Mouse (Mus musculus) brain, embryonic 14.5 days (tissue): ENCODE results near the gene Islr2. TPM values are rescaled to one million over a fixed set of nuclear protein-coding genes. Genes with fewer than 3 reads are reported as not detected.

ENCODE experiments used
- DNase-seq: peaks from one replicate; pipeline ENCODE4 v3.0.0-alpha.2; 2011; ENCODE audit warnings: low read depth
- CTCF ChIP-seq: fragments of 200-500 bp; IDR thresholded peaks from 2 replicates; pipeline ENCODE4 v1.5.1; 2012; ENCODE audit warnings: inconsistent platforms, mild to moderate bottlenecking, moderate library complexity, borderline replicate concordance; ENCODE audit not compliant: insufficient read depth, insufficient read length; ENCODE audit errors: extremely low read depth
- POLR2A ChIP-seq: fragments of 200-500 bp; IDR thresholded peaks from 2 replicates; pipeline ENCODE4 v1.6.1; 2012; ENCODE audit warnings: mild to moderate bottlenecking, inconsistent platforms, borderline replicate concordance; ENCODE audit not compliant: poor library complexity, insufficient read depth, insufficient read length, severe bottlenecking; ENCODE audit errors: extremely low read depth
- polyA plus RNA-seq: library from polyadenylated mRNA; depleted of rRNA; stranded (reverse); fragments of >200 nt; gene quantifications from 2 replicates; pipeline ENCODE4 v1.2.3, GENCODE M21; 2012

Gene Islr2
- polyA plus RNA-seq, 1 experiment, result 418 TPM

DNA sequence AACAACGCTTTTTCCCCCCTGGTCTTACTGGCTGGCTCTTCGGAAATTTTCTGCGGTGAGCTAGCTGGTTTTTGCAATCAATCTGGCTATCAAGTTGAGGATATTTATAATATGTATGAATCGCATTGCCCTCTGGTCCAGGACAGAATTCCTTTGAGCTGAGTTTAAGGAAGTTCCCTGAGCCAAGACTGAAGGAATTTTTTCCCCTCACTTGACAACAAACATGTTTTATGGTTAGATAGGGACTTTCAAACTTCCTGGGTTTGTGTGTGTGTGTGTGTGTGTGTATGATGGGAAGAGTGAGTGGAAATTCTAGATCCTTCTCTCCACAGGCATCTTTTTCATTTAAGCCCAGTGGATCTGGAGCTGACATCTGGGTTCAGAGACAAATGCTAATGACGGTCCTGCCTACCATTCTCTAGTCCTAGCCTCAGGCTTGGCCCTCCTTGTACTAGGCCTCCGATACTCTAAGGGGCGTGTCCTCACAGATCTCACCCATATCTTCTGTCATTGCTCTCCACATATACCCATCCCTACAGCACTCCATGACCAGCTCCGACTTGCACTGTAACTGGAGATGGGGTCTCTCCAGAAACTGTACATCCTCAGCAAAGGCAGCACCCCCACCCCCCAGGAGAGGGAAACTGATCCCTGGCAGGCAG, 10.5 kb upstream of the Islr2 start:
- TF ChIP-seq POLR2A (no peak), CTCF (no peak)
- no peak for DNase-seq

DNA sequence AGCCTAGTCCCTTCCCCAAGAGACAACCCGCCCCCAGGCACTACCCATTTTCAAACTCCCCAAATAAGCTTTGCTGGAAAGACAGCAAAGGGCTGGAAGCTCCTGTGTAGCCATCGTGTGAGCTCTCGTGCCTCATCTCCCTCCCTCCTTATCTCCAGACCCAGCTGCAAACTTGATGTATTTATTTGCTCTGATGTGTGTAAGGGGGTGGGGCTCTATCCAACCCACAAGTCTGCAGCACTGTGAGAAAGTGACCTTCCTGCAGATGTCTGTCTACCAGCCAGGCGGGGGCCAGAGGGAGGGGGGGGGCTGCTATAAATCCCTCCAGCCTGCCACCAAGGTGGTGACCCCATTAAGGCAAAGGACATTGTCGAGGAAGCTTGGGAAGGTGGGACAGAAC, 9.7 kb upstream of the Islr2 start:
- peak; percentile 53 for DNase-seq
- TF ChIP-seq POLR2A (no peak), CTCF (no peak)

DNA sequence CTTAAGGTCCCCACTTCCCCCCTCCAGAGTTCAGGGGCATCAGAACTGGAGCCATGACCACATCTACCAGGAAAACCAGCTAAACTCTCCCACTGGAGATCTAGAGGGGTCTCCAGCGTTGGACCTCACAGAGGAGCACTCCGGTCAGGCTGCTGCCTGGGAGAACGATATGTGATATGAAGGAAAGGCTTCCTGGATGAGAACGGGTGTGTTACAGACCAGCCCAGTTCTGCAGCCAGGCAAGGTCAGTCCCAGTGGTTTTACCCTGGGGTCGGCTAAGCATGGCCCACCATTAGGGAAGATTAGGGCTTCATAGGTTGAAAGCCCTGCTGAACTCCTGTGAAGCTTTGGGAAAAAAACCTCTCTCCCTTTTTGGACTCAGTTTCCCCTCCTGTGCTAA, 9.3 kb upstream of the Islr2 start:
- DNase-seq, result no peak
- no peak for TF ChIP-seq POLR2A
- no peak for TF ChIP-seq CTCF

DNA sequence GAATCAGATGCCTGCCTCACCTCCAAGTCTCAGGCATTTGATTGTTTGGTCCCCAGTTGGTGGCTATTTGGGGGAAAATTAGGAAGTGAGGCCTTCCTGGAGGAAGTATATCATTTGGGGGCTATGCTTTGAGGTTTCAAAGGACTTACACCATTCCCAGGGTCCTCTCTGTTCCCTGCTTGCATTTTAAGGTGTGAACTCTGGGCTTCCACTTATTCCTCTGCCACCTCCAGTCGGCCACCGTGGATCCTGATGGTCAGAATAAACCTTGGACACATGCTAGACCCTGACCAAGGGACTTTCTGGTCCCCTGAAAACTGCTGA, 6.1 kb upstream of the Islr2 start:
- no peak for TF ChIP-seq CTCF
- TF ChIP-seq POLR2A, result no peak
- DNase-seq, result no peak

DNA sequence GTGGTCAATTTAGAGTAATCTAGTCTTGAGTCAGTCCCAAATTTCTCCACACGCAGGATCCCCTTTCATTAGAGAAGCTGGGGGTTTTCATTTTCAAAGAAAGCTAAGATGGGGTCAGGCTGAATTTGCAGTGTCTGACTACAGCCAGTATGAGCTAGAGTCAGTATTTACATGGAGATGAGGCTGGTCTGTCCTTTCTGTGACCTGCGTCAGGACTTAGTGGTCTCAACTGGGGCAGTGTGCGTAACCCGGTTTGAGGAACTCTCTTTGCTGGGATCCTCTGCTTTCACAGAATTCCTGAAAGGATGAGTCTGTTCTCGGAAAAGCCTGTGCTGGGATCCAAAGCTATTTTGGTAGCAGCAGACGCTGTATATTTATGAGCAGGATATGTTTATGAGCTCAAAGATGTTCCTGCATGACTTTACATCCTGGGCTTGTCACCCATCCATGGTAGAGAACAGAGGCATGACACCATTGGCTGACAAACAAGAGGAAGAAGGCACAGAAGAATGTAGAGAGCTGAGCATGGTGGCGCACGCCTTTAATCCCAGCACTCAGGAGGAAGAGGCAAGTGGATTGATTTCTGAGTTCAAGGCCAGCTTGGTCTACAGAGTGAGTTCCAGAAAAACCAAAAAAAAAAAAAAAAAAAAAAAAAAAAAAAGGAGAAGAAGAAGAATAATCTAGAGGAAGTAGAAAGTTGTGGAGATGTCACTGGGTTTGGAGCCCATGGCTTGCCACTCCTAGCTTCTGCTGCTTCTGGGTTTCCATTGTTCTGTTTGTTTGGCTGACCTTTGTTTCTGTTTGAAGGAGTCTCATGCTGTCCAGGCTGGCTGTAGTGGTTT, 5.6 kb upstream of the Islr2 start:
- TF ChIP-seq POLR2A, result no peak
- TF ChIP-seq CTCF, result no peak
- DNase-seq, result no peak

DNA sequence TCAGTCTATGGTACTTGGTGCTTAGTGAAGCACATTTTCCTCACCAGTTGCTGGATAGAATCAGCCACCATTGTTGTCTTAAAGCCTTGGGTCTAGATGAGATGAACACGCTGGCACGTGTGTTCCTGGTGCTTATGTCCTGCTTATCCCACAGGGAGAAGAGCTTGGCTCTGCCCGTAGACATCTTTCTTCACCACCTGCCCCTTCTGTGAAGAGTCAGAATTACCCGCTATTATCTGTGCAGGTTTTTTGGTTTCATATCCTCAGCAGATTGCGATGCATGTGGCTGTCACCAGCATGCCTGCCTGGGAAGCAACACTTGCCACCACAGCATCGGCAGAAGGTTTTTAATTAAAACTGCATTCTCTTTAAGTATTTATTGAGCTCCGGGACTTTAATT, 1.9 kb upstream of the Islr2 start:
- no peak for TF ChIP-seq CTCF
- no peak for TF ChIP-seq POLR2A
- peak; percentile 83 for DNase-seq

DNA sequence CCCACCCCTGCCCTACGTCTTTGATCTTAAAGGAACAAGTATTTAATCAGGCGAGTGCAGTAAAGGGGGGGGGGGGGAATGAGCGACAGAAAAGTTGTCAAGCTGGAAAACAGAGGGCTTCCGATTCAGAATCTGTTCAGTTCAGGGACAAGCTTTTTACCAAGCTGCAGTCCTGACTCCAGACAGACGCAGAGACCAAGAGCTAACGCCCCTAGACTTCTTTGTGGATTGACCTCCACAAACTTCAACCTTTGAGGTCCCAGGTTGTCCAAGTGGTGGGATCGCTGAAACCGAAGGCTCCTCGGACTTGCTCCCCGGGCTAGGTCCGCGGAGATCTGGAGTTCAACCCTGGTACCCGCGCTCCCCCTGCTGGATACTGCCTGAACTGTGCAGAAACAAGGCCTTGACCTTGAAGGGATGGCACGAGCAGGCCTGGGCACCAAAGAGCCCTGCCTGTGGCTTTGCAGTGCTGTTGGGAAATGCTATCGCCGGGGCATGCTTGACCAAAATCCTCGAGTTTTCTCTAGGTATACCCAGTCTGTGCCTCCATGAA, 405 bp upstream of the Islr2 start:
- TF ChIP-seq CTCF (peak; percentile 94), POLR2A (no peak)
- peak; percentile 94 for DNase-seq

DNA sequence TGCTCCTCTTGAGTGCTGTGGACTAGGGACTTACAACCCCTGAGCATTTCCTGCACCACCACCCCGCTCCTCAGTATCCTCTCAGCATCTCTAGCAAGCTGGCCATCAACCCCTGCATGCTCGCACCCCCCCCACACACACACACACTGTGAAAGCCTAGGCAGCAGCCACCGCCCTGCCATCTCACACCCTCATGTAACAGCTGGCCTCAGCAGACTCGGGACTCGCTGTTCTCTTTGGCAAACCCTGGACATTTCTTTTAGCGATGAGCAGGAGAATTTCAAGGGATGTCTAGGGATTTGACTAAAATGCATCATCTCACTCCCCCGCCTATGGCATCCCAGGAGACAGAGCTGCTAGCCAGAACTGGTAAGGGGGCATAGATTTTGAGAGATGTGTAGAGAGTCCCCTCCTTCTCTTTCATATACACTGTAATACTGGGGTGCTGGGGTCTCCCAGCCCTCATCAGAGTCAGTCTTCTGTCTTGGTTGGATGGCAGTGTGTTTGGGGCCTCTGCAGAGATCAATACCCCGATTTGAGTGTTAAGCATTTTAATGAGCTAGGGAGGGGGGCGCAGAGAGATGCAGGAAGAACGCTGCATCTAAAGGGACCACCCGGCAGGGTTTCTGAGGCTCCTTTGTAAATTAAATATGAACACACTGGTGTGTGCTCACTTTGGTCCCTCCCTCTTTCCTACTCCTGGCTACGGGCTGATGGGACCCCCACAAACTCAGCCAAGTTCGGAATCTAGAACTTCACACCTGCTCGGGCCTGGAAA, 1.3 kb downstream of the Islr2 start:
- DNase-seq, result peak; percentile 70
- TF ChIP-seq CTCF, result no peak
- no peak for TF ChIP-seq POLR2A

DNA sequence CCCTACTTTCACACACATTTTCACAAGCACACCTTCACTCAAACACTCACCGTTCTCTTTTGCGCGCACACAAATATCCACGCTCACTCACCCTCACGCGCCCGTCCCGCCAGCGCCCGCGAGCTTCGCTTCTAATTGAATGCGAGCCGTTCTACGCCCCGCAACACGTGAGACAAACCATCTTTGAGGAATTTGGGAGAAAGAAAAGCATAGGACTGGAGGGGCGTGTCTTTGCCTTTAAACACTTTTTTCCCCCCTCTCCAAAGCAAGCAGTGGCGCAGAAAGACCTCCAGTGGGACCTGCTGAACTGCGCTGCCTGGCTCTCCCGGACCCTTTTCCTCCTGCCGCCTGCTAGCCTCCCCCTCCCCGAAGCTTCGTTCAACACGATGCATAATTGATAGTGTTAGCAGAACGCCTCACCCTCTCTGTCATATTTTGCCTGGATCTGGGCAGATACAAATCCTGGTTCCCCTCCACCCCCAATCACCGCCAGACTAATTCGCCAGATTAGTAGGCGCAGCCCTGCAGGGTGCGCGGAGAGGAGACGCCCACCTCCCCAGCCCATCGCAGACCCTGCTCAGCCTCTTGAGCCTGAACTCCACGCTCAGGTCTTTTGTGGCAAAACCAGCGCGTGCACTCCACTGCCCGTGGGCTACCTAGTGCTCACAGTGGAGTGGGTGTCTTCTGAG, 2.1 kb downstream of the Islr2 start:
- TF ChIP-seq CTCF, result no peak
- no peak for TF ChIP-seq POLR2A
- peak; percentile 81 for DNase-seq

DNA sequence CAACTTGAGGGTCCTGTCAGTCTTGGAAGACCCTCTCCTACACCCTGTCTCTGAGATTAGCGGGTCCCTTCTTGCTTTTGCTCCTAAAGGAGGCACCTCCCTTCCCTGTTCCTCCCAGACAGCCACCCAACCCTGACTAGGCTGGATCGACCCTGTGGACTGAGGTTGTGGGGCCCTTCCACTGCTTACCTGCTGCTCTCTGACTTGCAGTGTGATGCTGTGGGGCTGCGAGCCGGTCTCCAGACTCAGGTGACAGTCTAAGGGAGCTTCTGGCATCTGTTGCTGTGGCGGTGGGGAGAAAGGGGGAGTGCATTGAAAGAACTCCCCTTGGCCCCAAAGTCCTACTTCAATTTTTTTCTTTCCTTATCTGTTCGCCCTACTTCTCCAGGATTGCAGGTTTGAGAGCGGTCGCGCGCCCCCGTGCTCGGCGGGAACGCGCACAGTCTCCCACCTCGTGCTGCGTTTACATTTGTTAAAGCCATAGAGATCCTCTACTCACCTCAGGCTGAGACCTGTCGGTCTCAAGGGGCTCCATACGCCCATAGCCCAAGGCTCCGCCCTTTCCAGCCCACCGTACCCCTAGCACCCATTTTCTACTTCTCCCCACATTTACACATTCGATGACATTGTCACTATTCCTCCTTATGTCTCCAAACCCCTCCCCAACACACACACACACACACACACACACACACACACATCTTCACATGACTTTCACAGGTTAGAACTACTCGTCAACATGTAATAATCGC, 2.9 kb downstream of the Islr2 start:
- DNase-seq, result peak; percentile 77
- no peak for TF ChIP-seq POLR2A
- TF ChIP-seq CTCF, result no peak

DNA sequence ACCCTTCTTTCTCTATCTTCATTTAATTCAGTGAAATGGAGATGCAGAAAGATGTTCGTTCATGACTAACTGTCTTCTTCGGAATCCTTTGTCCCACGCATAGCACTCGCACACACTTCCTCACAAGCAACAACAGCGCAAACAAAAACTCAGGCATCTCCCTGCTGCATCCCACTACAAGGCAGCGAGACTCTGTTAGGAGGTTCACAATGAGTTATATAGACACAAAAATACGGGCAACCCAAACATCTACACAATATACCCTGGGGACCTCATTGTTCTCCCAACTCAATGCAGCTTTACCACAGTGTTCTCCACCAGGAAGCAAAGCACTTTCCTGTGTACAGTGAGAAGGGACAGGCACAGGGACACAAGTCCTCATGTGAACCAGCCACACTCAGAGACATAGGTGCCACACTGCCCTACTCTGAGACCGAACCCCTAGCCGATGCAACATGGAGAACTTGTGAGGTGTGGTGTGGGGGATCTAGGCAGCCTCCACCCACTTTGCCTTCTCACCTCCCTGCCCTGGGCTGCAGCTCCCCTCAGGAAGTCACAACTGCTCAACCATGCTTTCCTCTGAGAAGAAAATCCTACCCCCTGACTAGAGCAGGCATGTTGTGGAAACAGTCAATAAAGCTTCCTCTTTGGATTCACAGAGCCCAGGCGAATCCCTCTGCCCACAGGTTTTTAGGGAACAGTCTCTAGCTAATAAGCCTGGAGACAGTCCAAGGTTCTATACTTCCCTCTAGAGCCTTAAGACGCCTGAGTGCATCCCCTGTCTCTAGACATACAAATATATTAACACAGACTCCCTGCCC, 3.6 kb downstream of the Islr2 start:
- TF ChIP-seq CTCF, result no peak
- TF ChIP-seq POLR2A, result no peak
- no peak for DNase-seq
